In the genomic region with DNA sequence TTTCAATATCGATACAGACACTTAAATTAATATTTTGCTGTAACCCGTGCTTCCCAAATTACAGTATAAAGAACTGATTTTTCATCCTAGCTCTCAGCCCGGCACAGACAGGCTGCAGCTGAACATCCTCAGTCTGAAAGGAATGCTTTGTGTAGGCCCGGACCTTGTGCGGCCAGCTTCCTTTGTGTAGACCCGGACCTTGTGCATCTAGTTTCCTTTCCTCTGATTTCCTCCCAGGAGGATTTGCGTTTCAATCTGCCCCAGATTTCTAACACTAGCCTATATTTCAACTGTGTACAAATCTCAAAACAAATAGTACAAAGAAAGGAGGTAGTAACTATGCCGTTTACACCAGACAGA, we compare ENCODE assay signal across 12 mouse cellular contexts.
DNase-seq lines count a peak whose midpoint lies in the region; ATAC-seq lines count a peak whose summit lies in the region.
"Had no signal": no experiment of that assay in that cellular context is flagged by ENCODE, and none has a peak within 500 bp of the region (broad histone marks: within the 10 kb centered on the region; RNA-seq: fewer than 3 reads in every experiment).

No protein-coding gene starts in this region.

- DNase-seq in brain, adult 2 months (ENCODE audit: low read depth, low spot score): peak; percentile 60
- peak; percentile 44 for DNase-seq in embryo, embryonic 11 days
- DNase-seq in midbrain, embryonic 14.5 days: peak; percentile 63
- no peak for DNase-seq in gastrocnemius, adult 18-20 months (ENCODE audit: low spot score)
- no peak for DNase-seq in spleen, adult 12 weeks (ENCODE audit: low spot score)
- no peak for DNase-seq in lung, postnatal 4 days
- DNase-seq: cerebellum, postnatal 14 days; retina, postnatal 1 day had no signal

- H3K4me2 ChIP-seq in hindbrain, embryonic 12.5 days (replicated peaks): no peak overlapping the region
- H3K4me2 ChIP-seq in midbrain, embryonic 14.5 days (ENCODE audit: low read length): no peak overlapping the region
- H3K4me2 ChIP-seq: heart, embryonic 13.5 days; intestine, embryonic 15.5 days; liver, embryonic 12.5 days had no signal

- no peaks in the 10 kb centered on the region for H3K36me3 ChIP-seq in hindbrain, embryonic 12.5 days
- H3K36me3 ChIP-seq in midbrain, embryonic 14.5 days (ENCODE audit: control insufficient read depth, insufficient read depth, low read length): no peaks in the 10 kb centered on the region
- H3K36me3 ChIP-seq: heart, embryonic 13.5 days; intestine, embryonic 15.5 days; liver, embryonic 12.5 days had no signal

- H3K27ac ChIP-seq in hindbrain, embryonic 12.5 days: peak overlapping the region; percentile 26
- no peak overlapping the region for H3K27ac ChIP-seq in midbrain, embryonic 14.5 days (replicated peaks; ENCODE audit: low read depth, low read length)
- H3K27ac ChIP-seq: heart, embryonic 13.5 days; intestine, embryonic 15.5 days; liver, embryonic 12.5 days had no signal

- H3K4me1 ChIP-seq in hindbrain, embryonic 12.5 days: no peaks in the 10 kb centered on the region
- 0 out of 2 replicates have a peak, but pooled peaks cover 4% of the 10 kb centered on the region for H3K4me1 ChIP-seq in midbrain, embryonic 14.5 days (ENCODE audit: control insufficient read depth, insufficient read depth, low read length)
- H3K4me1 ChIP-seq: heart, embryonic 13.5 days; intestine, embryonic 15.5 days; liver, embryonic 12.5 days had no signal

- no peaks in the 10 kb centered on the region for H3K27me3 ChIP-seq in hindbrain, embryonic 12.5 days
- no peaks in the 10 kb centered on the region for H3K27me3 ChIP-seq in midbrain, embryonic 14.5 days (ENCODE audit: control insufficient read depth, insufficient read depth, low read length)
- H3K27me3 ChIP-seq: heart, embryonic 13.5 days; intestine, embryonic 15.5 days; liver, embryonic 12.5 days had no signal

- H3K9me3 ChIP-seq in hindbrain, embryonic 12.5 days (replicated peaks): no peaks in the 10 kb centered on the region
- H3K9me3 ChIP-seq in midbrain, embryonic 14.5 days (ENCODE audit: control insufficient read depth, low read length): no peaks in the 10 kb centered on the region
- H3K9me3 ChIP-seq: heart, embryonic 13.5 days; intestine, embryonic 15.5 days; liver, embryonic 12.5 days had no signal

- 35% methylated on average over 8 of the region's 8 CpGs for WGBS in hindbrain, embryonic 12.5 days
- 30% methylated on average over 8 of the region's 8 CpGs for WGBS in midbrain, embryonic 14.5 days

- no peak overlapping the region for H3K4me3 ChIP-seq in hindbrain, embryonic 12.5 days
- no peak overlapping the region for H3K4me3 ChIP-seq in midbrain, embryonic 14.5 days (replicated peaks; ENCODE audit: low read depth, low read length)
- H3K4me3 ChIP-seq: heart, embryonic 13.5 days; intestine, embryonic 15.5 days; liver, embryonic 12.5 days had no signal

- peak; percentile 80; the same call in 1 of the 2 replicates for ATAC-seq in hindbrain, embryonic 12.5 days (ENCODE audit: low FRiP score)
- peak; percentile 80; the same call in 1 of the 2 replicates for ATAC-seq in midbrain, embryonic 14.5 days (ENCODE audit: low FRiP score, low TSS enrichment)
- ATAC-seq: intestine, embryonic 15.5 days; liver, embryonic 12.5 days had no signal

- no peak overlapping the region for H3K9ac ChIP-seq in hindbrain, embryonic 12.5 days
- H3K9ac ChIP-seq in midbrain, embryonic 14.5 days (replicated peaks; ENCODE audit: low read length): no peak overlapping the region
- H3K9ac ChIP-seq: heart, embryonic 13.5 days; intestine, embryonic 15.5 days; liver, embryonic 12.5 days had no signal

Comparison
In these comparisons a context has a peak if more than half of its experiments do, and no peak if none do; other contexts are left out.
1. DNase-seq: peak in brain, adult 2 months (single experiment), embryo, embryonic 11 days (single experiment) and midbrain, embryonic 14.5 days (single experiment); none in gastrocnemius, adult 18-20 months (single experiment), spleen, adult 12 weeks (single experiment) and lung, postnatal 4 days (0 of 2).